Mouse (Mus musculus) urinary bladder, adult 2 months (tissue): Measurements from ENCODE around the gene Rnf169. TPM values are rescaled to one million over a fixed set of nuclear protein-coding genes. Genes with fewer than 3 reads are reported as not detected.

ENCODE experiments used
- DNase-seq: peaks from one replicate; pipeline ENCODE4 v3.0.0; 2022; ENCODE audit warnings: low spot score
- polyA plus RNA-seq: library from polyadenylated mRNA; depleted of rRNA; stranded (reverse); fragments of >200 nt; gene quantifications from 2 replicates; pipeline ENCODE4 v1.2.3, GENCODE M21; 2012; rRNA removed

The Rnf169 gene
- 5.2 and 8.0 TPM in 2 replicates for polyA plus RNA-seq

DNA sequence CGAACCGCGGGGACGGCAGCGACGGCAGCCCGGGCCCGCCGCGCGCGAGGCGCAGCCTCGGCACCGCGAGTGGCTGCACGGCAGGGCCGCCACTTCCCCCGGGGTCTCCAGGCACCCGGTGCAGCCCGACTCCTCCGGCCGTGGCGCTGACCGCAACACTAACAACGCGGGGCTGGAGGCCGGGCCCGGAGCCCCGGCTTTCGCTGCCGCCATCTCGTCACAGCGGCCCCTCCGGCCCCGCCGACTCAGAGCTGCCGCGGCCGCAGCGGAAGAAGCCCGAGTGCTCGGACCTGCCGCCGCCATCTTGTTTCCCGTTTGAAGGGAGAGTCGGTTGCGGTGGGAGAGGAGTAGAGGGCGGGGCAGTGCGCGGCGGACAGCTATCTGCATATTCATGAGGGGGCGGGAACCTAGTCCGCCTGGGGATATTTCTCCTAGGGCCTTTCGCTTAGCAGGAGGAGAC, at the start of gene Rnf169:
Rnf169 (minus strand) TSS at position 317 of the 460 bp plus-strand sequence.
- DNase-seq = peak; percentile 85

DNA sequence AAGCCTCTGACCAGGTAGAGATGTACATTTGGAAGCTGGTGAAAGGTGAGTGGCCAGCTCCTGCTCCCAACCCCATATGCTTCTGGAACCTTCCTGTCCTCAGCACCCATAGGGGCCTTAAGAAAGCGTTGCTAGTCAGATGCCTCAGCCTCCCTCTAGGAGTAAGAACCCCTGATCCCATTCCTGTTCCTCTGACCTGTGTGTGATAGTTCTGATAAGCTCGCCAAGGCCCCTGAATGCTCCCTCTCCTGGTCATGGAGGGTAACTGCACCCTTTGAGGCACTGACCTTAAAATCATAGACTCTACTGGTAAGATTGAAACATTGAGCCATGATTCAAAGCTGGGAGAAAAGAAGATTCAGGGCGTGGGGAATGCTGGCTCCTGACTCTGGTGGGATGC, 49.1 kb upstream of the Rnf169 start:
- DNase-seq = no peak

DNA sequence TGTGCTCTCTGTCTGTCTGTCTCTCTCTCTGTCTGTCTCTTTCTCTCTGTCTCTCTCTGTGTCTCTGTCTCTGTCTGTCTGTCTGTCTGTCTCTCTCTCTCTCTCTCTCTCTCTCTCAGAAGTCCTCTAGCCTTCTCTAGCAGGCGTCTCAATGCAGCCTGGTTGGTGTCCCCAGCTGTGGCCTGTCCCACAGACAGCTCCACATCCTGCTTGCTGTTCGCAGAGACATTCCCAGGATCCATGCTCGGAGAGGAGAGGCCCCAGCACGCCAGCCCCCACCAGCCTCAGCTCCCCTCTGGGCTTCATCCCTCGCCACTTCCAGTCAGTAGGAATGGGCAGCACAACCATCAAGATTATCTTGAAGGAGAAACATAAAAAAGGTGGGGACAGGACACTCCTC, 47.1 kb upstream of the Rnf169 start:
- DNase-seq = no peak

DNA sequence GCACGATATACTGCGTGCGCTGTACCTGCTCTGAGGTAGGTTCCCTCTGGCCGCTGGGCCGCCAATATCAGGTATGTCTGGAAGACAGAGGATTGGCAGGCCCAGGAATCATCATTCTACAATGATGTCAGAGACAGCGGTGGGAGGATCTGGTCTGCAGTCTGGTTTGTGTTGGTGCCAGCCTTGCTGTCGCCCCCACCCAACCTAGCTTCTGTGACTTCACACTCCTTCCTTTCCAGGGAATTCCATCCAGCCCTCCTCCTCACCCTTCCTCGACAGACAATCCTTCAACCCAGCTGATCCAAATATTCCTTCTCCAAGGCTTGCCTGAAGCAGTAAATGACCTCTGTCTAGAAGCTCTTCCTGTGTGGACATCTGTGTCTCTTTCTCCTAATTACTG, 36.8 kb upstream of the Rnf169 start:
- DNase-seq = no peak

DNA sequence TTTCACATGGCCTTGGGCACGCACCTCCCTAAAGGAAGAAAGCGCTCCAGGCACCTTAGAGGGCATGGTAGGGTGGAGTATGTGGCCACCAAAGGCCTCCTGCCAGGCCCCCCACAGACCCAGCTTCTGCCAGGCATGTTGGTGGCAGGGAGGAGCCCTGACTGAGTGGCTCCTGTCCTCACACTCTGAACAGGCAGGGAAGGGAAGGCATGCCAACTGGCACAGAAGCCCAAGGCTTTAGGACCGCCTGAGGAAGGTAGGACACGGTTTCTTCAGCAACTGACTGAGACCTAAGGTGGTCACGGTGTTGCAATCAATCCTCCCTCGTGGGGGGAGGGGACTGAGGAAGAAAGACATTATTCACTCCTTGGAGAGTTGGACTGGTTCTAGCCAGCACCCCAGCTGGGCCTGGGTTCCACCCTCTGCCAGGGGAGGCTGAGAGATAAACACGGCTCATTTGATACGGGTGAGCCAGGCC, 33.9 kb upstream of the Rnf169 start:
- DNase-seq = no peak

DNA sequence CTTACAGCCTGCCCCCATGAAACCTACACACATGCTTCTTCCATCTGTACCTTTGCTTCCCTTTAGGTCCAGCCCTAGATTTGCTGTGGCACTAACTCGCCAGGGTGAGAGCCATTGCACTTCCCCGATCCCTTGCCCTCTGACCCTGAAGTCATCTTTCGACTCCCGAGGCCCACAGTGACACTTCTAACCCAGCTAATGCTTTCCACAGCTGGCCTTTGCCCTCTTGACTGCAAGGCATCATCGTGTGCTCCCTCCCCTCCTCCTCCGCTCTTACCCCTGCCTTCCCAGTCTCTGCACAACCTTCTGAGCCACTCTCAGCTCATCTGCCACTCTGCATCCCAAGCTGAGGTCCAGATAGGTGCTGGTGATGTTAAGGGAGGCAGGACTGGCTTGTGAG, 32.3 kb upstream of the Rnf169 start:
- DNase-seq = no peak

DNA sequence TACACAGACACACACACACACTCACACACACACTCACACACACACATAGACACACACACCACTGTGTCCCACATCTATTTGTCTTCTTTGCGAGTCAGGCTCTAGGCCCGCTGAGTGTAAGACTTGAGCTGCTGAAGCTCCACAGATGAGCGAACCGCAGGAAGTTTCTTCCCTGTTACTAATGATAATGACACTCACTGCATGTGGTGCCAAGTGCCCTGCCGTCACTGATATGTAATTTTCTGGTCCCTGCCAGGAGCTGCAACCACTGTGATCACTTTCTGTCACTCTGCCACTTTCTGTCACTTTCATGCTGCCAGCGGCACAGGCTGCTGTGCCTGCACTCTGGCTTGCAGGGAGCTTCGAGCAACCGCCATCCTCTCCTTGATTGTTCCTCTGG, 31.8 kb upstream of the Rnf169 start:
- no peak for DNase-seq

DNA sequence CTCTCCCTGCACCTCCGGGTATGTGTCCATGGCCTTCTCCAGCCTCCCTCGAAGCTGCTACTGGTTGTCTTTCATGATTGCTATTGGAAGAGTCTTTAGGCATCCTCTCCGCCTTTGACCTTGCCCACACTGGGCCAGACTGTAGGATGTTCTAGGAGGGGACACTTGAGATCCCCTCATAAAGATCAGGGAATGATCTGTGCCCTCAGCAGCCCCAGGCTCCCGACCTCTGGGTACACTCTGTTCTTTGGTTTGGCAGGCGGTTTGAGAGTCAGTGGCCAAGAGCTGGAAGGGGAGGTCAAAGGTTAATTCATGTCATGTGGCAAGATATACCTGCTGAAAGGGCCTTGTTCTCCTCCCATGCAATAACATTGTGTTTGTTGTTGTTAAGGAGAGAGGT, 30.5 kb upstream of the Rnf169 start:
- no peak for DNase-seq

DNA sequence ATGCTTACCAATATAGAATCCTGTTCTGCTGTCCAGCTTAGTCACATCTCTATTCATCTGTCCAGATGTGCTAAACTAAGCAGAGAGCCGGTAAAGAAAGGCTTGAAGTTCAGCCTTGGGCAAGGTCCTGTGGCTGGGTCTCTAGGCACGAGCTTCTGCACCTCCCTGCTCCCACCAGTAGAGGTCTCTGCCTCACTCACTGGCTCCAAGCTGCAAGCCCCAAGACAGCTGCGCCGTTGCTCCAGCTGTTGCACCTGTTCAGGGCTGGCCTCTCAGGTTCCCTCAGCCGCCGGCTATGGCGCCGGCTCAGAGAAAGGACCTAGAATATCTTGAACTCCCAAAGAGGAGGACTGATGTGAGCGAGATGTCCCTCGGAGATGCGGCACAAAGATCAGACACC, 29.4 kb upstream of the Rnf169 start:
- DNase-seq = peak; percentile 38

DNA sequence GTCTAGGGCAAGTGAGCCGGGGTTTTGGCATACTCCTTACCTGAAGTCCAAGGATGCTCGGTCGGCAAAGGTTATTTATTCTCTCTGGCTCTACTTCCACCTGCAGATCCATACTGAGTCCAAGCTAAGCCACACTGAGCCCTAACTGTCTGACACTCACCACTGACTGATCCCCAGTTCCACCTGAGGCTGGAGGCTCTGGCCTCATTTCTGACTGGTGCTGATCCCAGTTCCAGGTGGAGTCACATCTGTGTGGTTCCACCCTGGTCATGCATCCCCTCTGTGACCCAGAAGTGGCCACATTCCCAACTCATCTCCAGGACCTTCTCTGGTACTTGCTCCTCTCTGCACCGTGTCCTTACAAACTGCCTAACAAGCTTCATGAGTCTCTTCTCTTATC, 28.5 kb upstream of the Rnf169 start:
- no peak for DNase-seq

DNA sequence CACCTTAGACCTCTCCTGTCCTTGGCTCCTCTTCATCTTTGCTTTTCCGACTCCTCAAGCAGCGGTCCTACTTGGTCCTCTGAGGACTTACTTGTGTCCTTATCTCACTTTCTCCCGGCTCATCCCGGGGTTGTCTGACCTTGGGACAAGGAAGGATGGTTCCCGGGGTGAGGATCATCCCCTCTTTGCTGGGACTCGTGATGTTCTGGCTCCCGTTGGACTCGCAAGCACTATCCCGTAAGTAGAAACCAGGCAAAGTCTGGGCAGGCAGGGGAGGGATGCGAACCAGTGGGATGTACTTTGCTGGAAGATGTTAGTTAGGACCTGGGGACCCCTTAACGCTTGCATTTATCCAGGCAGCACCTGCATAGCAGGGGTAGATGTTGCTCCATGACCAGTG, 26.2 kb upstream of the Rnf169 start:
- no peak for DNase-seq

DNA sequence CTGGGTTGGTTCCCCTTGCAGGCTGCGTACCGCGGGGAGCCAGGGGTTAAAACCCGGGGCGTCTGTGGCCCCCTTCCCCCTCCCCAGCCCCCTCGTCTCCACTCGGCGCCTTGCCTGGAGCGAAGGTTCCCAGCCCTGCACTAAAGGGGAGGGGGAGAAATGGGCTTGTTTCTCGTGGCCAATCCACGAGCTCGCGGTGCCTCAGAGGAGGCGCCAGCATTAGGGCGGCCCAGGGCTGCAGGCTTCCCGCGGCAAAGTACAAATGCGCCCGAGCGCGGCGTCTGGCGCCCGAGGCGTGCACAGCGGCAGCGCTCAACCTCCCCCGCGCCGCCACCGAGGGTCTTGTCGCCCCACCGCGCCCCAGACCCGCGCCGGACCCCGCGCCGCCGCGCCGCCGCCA, 25.5 kb upstream of the Rnf169 start, which contains the start of gene Chrdl2:
Chrdl2 (plus strand) TSS at position 383 of the 400 bp plus-strand sequence.
- DNase-seq = peak; percentile 31

DNA sequence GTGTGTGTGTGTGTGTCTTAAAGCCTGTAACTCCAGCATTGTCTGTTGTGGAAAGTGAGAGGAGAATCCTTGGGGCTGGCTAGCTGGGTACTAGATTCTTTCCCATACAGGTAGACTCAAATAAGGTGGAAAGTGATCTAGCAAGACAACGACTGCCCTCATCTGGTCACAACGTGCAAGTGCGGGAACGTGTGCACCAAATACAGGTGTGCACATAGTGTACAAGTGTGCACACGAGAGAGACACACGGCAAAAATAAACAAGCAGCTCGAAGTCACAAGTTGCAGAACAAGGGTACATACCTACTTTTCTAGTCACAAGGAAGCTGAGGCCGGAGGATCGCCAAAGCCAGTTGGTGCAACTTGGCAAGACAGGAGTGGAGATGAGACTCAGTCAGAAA, 23.5 kb upstream of the Rnf169 start:
- no peak for DNase-seq

DNA sequence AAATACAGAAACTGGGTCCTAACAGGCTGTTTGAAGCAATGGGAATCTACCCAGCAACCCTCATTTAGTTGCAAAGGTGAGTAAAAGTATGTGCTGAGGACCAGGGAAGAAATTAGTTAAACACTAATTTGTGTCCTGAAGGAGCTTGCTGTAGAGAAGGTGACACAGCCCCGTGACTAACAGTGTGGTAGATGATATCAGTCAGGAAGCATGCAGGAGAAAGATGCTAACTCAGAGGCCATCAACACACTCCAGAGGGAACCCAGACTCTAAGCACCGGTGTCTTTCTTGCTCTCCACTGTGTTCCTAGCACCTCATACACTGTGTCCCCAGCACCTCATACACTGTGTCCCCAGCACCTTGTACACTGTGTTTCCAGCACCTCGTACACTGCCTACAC, 18.4 kb upstream of the Rnf169 start:
- DNase-seq = no peak

DNA sequence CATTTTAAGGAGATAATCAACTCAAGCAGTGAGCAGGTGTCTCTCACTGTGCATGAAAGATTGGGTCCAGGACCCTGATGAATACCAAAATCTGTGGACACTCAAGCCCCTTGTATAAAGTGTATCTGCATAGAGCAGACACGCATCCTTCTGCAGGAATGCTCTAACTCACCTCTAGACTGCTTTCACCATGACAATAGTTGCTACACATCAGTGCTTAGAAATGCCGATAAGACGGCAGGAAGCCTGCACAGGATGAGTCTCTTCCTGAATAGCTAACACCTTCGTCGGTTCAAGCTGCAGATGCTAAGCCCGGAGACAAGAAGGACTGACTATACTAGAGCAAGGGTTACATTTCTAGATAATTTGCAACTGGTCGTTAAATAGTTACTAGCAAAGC, 14.9 kb upstream of the Rnf169 start:
- no peak for DNase-seq

DNA sequence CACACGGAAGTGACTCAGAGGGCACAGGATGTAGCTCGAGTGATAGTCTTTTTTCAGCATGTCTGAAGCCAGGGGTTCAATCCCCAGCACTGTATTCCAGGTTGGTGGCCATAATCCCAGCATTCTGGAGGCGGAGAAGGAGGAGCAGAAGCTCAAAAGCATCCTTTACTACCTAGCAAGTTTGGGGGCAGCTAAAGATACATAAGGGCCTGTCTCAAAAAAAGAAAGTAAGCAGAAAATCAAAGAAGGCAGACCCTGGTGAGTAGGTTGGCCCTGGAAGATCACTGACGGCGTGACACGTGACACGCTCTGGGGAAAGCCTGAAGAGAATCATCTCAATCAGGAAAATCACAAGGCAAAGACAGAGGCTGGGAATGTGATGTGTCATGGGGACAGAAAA, 12.9 kb upstream of the Rnf169 start:
- DNase-seq = no peak

DNA sequence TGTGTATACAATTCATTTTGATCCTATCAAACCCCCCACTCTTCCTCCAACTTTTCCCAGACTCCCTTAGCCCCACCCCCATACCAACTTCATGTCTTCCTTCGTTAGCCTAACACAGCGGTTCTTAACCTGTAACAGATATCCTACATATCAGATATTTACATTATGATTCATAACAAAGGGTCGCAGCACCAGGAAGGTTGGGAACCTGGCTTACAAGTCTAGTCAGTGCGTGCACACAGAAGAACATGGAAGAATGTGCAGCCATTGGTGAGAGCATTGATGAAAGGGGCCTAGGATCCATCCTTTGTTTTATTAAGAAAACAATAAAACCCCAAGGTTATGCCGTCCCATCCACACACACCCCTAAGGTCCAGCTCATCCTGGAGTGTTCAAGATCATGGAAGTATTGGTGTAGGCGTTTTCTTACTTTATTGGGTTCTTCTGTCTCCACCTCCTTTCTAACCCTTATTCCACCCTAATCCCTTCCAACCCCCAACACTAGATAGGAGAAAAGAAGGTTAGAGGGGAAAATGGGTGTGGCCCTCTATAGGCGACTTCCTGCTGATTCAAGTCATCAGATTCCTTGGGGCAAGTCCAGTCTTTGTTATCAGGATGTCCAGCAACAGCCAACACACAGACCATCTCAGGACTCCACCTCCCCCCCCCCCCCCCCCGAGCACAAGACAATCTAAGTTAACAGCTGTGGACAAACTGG, 10.9 kb upstream of the Rnf169 start:
- DNase-seq = no peak

DNA sequence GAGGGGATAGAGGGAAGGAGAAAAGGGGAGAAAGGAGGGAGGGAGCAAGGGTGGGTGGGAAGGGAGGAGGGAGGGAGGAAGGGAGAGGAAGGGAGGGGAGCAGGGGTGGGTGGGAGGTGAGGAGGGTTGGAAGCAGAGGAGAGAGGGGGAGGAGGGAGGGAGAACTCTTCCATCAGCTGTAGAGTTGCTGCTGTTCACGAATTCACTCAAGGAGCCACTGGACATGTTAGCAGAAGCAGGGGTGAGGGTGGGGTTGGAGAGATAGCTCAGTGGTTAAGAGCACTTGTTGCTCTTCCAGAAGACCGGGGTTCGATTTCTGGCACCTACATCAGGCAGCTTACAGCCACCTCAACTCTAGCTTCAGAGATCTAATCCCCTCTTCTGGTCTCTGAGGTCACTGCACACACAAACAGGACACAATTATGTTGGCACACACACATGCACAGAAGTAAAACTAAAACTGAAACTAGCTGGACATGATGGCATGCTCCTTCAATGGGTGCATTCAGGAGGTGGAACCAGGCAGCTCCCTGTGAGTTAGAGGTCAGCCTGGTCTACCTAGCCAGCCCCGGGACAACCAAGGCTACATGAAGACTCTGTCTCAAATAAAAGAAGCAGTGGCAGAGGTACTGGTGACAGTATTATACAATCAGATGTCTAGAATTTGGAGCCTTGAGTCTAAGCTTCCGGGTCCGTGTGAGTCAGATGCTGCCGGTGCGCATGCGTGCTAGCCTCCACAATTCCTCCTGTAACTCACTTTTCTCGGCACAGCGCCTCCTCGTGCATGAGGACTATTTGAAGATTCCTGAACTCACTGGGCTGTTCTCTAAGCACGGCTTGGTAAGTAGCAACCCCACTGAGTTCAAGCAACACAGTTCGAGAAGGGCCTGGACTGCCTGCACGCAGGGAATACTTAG, 9.9 kb upstream of the Rnf169 start:
- DNase-seq = no peak

DNA sequence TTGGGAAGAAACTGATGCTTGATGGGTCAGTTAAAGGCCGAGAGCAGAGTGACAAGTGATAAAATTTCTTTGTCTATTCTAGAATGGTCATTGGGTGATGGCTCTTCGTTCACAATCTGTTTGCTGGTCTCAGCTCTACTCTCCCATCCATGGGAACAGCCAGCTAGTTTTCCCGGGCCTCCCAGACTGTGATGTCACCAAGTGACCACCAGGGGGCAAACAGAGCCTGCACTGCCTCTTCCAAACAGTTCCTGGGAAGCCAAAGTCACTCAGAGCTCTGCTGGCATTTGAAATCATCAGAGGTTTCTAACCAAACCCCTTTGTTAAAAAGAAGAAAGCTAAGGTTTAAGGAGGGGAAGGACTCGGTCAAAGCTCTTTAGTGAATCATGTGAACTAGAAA, 8.5 kb upstream of the Rnf169 start:
- peak; percentile 38 for DNase-seq

DNA sequence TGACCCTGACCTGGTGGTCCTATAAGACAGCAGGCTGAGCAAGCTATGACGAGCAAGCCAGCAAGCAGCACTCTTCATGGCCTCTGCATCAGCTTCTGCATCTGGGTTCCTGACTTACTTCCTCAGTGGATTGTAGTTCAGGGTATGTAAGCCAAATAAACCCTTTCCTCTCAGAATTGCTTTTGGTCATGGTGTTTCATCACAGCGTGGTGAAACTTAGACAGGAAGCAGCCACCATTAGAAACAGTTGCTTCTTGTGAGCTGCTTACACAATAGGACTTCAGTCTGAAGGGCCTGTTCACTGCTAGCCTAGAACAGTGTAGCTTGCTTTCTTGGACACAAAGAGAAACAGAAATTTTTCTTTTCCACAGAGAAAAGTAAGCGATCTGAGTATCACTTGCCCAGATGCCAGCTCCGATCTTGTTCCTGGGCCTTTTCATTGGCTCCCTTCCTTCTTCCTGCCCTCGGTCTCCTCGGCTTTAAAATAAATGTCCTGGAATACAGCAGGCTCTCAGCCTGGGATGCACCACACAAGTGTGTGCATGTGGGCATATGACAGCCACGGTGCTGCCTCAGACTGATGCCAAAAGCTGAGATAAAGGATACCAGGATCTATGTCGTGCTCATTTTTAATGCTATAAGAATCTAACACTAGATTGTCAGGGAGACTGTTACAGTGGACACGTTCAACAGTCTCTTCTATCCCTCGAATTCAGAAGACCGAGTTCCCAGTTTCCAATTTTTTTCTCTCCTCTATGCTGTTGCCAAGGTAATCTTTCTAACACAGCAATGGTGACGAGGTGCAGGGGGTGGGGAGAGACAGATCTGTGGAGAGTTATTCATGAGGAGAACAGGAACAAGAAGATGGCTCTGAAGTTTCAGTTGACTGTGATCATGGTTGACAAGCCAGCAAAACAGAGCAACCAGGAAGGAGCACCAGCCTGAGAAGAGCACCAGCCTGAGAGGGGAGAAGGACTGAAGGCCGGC, 2.3 kb upstream of the Rnf169 start:
- DNase-seq = no peak

DNA sequence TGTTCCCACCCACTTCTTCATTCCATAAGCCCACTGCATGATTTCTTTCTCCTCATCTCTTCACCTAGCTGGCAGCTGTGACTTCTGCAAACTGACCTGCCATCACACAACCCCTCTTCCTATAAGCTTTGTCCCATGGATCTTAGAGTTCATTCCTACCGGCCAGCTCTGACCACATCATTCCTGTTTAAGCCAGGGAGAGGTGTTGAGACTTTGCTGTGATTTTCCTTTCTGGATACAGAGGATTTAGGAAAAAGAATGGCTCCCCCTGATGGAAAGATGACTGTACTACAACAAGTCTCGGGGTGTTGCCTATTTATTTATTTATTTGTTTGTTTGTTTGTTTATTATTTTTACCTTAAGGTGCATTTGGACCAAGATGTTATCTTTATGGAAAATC, 1.1 kb upstream of the Rnf169 start:
- no peak for DNase-seq
